Mouse (Mus musculus): Measurements from ENCODE around the gene Mpc1. TPM values are rescaled to one million over a fixed set of nuclear protein-coding genes. Genes with fewer than 3 reads are reported as not detected.

Gene Mpc1
- polyA plus RNA-seq, 1 experiment from 2014 or later, result 196 TPM

DNA sequence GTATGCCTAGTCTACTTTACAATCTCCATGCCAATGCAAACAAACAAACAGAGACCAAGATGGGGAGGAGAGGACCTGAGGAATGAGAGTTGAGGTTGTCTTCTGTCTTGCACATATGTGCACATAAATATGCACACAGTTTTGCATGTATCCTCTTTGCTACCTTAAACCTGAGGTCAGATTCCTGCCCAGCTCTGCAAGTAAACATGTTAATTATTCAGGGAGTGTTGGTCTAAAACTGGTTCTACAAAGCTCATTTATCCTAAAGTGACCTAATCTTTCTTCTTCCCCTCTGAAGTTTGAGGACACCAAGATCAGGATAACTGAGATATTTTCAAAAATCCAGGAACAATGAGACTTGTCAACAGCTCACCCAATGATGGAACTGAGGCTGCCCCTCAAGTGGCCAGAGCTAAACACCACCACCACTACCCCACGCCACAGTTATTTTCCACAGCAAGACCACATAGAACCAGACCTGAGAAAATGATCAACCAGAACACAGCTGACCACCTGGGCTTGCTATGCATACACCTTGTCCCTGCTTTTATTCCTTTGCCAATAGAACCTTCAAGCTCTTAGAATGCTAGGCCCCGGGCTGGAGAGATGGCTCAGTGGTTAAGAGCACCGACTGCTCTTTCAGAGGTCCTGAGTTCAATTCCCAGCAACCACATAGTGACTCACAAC is 7.4 kb downstream of the Mpc1 start:
- Histone ChIP-seq H3K9ac (ENCODE audit: low read length) (no peak overlapping the region), H3K9me3 (ENCODE audit: control insufficient read depth, low read length) (no peaks in the 10 kb centered on the region), H3K4me2 (ENCODE audit: low read depth, low read length) (no peak overlapping the region), H3K27me3 (ENCODE audit: control insufficient read depth, insufficient read depth, low read depth, low read length) (no peaks in the 10 kb centered on the region), H3K27ac (ENCODE audit: low read length) (no peak overlapping the region), H3K4me1 (replicated peaks; ENCODE audit: control insufficient read depth, insufficient read depth, low read length) (peaks cover under 1% of the 10 kb centered on the region; the same call in 1 of the 2 replicates), H3K4me3 (ENCODE audit: low read length) (no peak overlapping the region), H3K36me3 (ENCODE audit: control insufficient read depth, insufficient read depth, low read length) (no peaks in the 10 kb centered on the region)
- ATAC-seq (ENCODE audit: low read depth), result no peak
- 95% methylated on average over 3 of the region's 3 CpGs for WGBS

- Histone ChIP-seq H3K36me3 (ENCODE audit: control insufficient read depth, insufficient read depth, low read length) (no peaks in the 10 kb centered on the region), H3K27me3 (ENCODE audit: control insufficient read depth, insufficient read depth, low read depth, low read length) (no peaks in the 10 kb centered on the region), H3K4me1 (replicated peaks; ENCODE audit: control insufficient read depth, insufficient read depth, low read length) (no peaks in the 10 kb centered on the region), H3K4me2 (ENCODE audit: low read depth, low read length) (no peak overlapping the region), H3K4me3 (ENCODE audit: low read length) (no peak overlapping the region), H3K9me3 (ENCODE audit: control insufficient read depth, low read length) (no peaks in the 10 kb centered on the region), H3K9ac (ENCODE audit: low read length) (no peak overlapping the region), H3K27ac (ENCODE audit: low read length) (no peak overlapping the region)
- no peak for ATAC-seq (ENCODE audit: low read depth)
Observed at GRCm38 (mm10) chr17:8290736-8291135, 8.0 kb downstream of the Mpc1 start.

DNA sequence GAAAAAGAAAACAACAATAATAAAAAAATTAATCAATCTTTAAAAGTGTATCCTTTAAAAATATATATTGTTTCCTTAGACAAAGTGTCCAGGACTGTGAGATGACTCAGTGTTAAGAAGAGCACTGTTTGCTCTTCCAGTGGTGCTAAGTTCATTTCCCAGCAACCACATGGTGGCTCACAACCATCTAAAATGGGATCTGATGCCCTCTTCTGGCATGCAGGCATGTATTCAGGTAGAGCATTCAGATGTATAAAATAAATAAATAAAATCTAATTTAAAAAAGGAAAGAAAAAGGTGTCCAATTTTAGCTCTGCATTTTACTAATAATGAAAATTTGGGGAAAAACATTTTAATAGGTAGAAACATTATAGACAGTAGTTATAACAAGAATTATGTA is 13.1 kb downstream of the Mpc1 start:
- H3K9me3 ChIP-seq (ENCODE audit: control insufficient read depth, low read length), result no peaks in the 10 kb centered on the region
- no peak overlapping the region for H3K27ac ChIP-seq (ENCODE audit: low read length)
- no peak overlapping the region for H3K4me2 ChIP-seq (ENCODE audit: low read depth, low read length)
- no peak overlapping the region for H3K4me3 ChIP-seq (ENCODE audit: low read length)
- ATAC-seq (ENCODE audit: low read depth), result no peak
- no peaks in the 10 kb centered on the region for H3K4me1 ChIP-seq (replicated peaks; ENCODE audit: control insufficient read depth, insufficient read depth, low read length)
- no peaks in the 10 kb centered on the region for H3K27me3 ChIP-seq (ENCODE audit: control insufficient read depth, insufficient read depth, low read depth, low read length)
- H3K9ac ChIP-seq (ENCODE audit: low read length), result no peak overlapping the region
- H3K36me3 ChIP-seq (ENCODE audit: control insufficient read depth, insufficient read depth, low read length), result no peaks in the 10 kb centered on the region

GRCm38 (mm10) chr17:8296313-8296844 is 13.7 kb downstream of the Mpc1 start:
- ATAC-seq (ENCODE audit: low read depth), result no peak
- Histone ChIP-seq H3K9me3 (ENCODE audit: control insufficient read depth, low read length) (no peaks in the 10 kb centered on the region), H3K9ac (ENCODE audit: low read length) (no peak overlapping the region), H3K4me3 (ENCODE audit: low read length) (no peak overlapping the region), H3K4me2 (ENCODE audit: low read depth, low read length) (no peak overlapping the region), H3K36me3 (ENCODE audit: control insufficient read depth, insufficient read depth, low read length) (no peaks in the 10 kb centered on the region), H3K4me1 (replicated peaks; ENCODE audit: control insufficient read depth, insufficient read depth, low read length) (no peaks in the 10 kb centered on the region), H3K27ac (ENCODE audit: low read length) (no peak overlapping the region), H3K27me3 (ENCODE audit: control insufficient read depth, insufficient read depth, low read depth, low read length) (no peaks in the 10 kb centered on the region)
- 83% methylated on average over 9 of the region's 9 CpGs for WGBS

GRCm38 (mm10) chr17:8297746-8298145 is 15.0 kb downstream of the Mpc1 start:
- H3K36me3 ChIP-seq (ENCODE audit: control insufficient read depth, insufficient read depth, low read length), result no peaks in the 10 kb centered on the region
- H3K27me3 ChIP-seq (ENCODE audit: control insufficient read depth, insufficient read depth, low read depth, low read length), result no peaks in the 10 kb centered on the region
- no peak overlapping the region for H3K9ac ChIP-seq (ENCODE audit: low read length)
- H3K9me3 ChIP-seq (ENCODE audit: control insufficient read depth, low read length), result no peaks in the 10 kb centered on the region
- no peak overlapping the region for H3K4me3 ChIP-seq (ENCODE audit: low read length)
- no peak for ATAC-seq (ENCODE audit: low read depth)
- no peaks in the 10 kb centered on the region for H3K4me1 ChIP-seq (replicated peaks; ENCODE audit: control insufficient read depth, insufficient read depth, low read length)
- no peak overlapping the region for H3K27ac ChIP-seq (ENCODE audit: low read length)
- H3K4me2 ChIP-seq (ENCODE audit: low read depth, low read length), result no peak overlapping the region
- 78% methylated on average over 5 of the region's 5 CpGs for WGBS

DNA sequence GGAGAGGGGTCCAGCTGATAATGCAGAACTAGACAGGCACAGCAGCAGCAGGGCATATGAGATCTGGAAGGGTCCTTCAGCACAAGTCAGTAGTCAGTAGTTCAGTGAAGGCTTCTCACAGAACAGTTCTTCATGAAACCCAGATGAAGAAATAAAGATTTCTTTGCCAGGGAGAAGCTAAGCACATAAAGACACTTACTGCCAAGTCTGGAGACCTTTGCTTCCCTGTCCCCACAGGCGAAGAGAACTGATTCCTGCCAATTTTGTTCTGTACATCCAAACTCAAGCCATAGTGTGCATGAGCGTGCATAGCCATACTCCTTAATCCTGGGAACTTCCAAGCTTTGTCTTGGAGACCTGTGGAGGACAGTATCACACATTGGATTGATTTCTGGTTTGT is 15.6 kb downstream of the Mpc1 start:
- no peak overlapping the region for H3K27ac ChIP-seq (ENCODE audit: low read length)
- ATAC-seq (ENCODE audit: low read depth), result no peak
- H3K9me3 ChIP-seq (ENCODE audit: control insufficient read depth, low read length), result no peaks in the 10 kb centered on the region
- no peak overlapping the region for H3K9ac ChIP-seq (ENCODE audit: low read length)
- no peak overlapping the region for H3K4me2 ChIP-seq (ENCODE audit: low read depth, low read length)
- no peak overlapping the region for H3K4me3 ChIP-seq (ENCODE audit: low read length)
- WGBS, result 92% methylated on average over 2 of the region's 2 CpGs
- no peaks in the 10 kb centered on the region for H3K27me3 ChIP-seq (ENCODE audit: control insufficient read depth, insufficient read depth, low read depth, low read length)
- H3K36me3 ChIP-seq (ENCODE audit: control insufficient read depth, insufficient read depth, low read length), result no peaks in the 10 kb centered on the region
- H3K4me1 ChIP-seq (replicated peaks; ENCODE audit: control insufficient read depth, insufficient read depth, low read length), result no peaks in the 10 kb centered on the region

DNA sequence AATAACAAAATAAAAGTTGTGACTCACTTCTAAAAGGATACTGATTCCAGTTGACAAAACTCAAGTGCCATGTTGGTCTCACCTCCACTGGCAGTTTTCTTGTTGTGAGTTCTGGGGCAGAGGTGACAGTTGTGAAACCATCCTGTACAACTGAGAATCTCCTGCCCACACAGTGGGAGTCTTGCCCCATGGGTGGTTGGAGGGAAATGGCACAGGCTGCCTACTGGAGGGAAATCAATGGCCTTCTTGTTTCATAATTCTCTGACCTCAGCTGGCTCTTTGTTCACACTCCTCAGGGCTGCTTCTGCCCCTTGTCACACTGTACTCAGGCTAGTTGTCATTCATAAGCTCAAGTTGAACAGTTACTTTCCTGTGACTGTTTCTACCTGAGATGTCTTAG is 16.8 kb downstream of the Mpc1 start:
- no peak for ATAC-seq (ENCODE audit: low read depth)
- Histone ChIP-seq H3K27ac (ENCODE audit: low read length) (no peak overlapping the region), H3K27me3 (ENCODE audit: control insufficient read depth, insufficient read depth, low read depth, low read length) (no peaks in the 10 kb centered on the region), H3K36me3 (ENCODE audit: control insufficient read depth, insufficient read depth, low read length) (no peaks in the 10 kb centered on the region), H3K4me3 (ENCODE audit: low read length) (no peak overlapping the region), H3K9me3 (ENCODE audit: control insufficient read depth, low read length) (no peaks in the 10 kb centered on the region), H3K9ac (ENCODE audit: low read length) (no peak overlapping the region), H3K4me2 (ENCODE audit: low read depth, low read length) (no peak overlapping the region), H3K4me1 (replicated peaks; ENCODE audit: control insufficient read depth, insufficient read depth, low read length) (no peaks in the 10 kb centered on the region)

- ATAC-seq (ENCODE audit: low read depth), result no peak
- 77% methylated on average over 4 of the region's 4 CpGs for WGBS
Observed at GRCm38 (mm10) chr17:8301515-8301914, 18.8 kb downstream of the Mpc1 start.

DNA sequence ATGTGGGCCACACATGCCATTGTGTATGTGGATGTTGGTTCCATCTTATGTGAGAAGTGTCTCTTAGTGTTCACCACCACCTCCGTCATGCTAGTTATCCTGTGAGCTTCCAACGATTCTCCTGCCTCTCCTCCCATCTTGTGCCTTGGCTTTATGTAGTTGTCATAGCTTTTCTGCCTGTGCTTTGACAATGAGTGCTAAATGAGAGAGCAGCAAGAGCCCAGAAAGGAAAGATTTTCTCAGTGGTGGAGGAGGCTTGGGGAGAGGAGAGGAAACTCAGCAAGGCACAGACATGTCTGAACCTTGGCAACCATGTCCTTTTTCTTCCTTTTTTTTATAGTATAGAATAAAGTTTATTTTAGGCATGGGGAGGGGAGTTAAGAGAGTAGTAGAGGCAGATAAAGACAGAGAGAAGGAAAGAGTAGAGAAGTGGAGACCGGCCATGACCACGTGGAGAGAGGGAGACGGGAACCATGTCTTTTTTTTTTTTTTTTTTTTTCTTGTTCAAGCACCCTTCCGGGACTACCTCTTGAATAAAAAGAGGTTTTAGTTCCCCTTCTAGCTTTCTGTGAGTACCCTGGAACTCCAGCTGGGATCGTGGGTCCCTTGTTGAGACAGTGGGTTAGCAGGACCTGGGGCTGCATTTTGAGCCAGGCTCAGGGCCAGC is 20.2 kb downstream of the Mpc1 start:
- ATAC-seq (ENCODE audit: low read depth), result no peak
- Histone ChIP-seq H3K36me3 (ENCODE audit: control insufficient read depth, insufficient read depth, low read length) (no peaks in the 10 kb centered on the region), H3K4me2 (ENCODE audit: low read depth, low read length) (no peak overlapping the region), H3K9me3 (ENCODE audit: control insufficient read depth, low read length) (no peaks in the 10 kb centered on the region), H3K4me1 (replicated peaks; ENCODE audit: control insufficient read depth, insufficient read depth, low read length) (no peaks in the 10 kb centered on the region), H3K9ac (ENCODE audit: low read length) (no peak overlapping the region), H3K27ac (ENCODE audit: low read length) (no peak overlapping the region), H3K27me3 (ENCODE audit: control insufficient read depth, insufficient read depth, low read depth, low read length) (no peaks in the 10 kb centered on the region), H3K4me3 (ENCODE audit: low read length) (no peak overlapping the region)
- 71% methylated on average over 7 of the region's 7 CpGs for WGBS

More at GRCm38 (mm10) chr17:8301515-8301914, 18.8 kb downstream of the Mpc1 start:
- no peaks in the 10 kb centered on the region for H3K4me1 ChIP-seq (replicated peaks; ENCODE audit: control insufficient read depth, insufficient read depth, low read length)
- H3K36me3 ChIP-seq (ENCODE audit: control insufficient read depth, insufficient read depth, low read length), result no peaks in the 10 kb centered on the region
- no peak overlapping the region for H3K9ac ChIP-seq (ENCODE audit: low read length)
- H3K27ac ChIP-seq (ENCODE audit: low read length), result no peak overlapping the region
- no peak overlapping the region for H3K4me2 ChIP-seq (ENCODE audit: low read depth, low read length)
- no peak overlapping the region for H3K4me3 ChIP-seq (ENCODE audit: low read length)
- no peaks in the 10 kb centered on the region for H3K27me3 ChIP-seq (ENCODE audit: control insufficient read depth, insufficient read depth, low read depth, low read length)
- no peaks in the 10 kb centered on the region for H3K9me3 ChIP-seq (ENCODE audit: control insufficient read depth, low read length)
